Mouse (Mus musculus): ENCODE results near the gene Foxr2. TPM values are rescaled to one million over a fixed set of nuclear protein-coding genes. Genes with fewer than 3 reads are reported as not detected.

Foxr2 gene
- not detected in 2 replicates for polyA plus RNA-seq (2014; fragmentation: Nextera tagmentation; extraction: Ambion mirVana)

DNA sequence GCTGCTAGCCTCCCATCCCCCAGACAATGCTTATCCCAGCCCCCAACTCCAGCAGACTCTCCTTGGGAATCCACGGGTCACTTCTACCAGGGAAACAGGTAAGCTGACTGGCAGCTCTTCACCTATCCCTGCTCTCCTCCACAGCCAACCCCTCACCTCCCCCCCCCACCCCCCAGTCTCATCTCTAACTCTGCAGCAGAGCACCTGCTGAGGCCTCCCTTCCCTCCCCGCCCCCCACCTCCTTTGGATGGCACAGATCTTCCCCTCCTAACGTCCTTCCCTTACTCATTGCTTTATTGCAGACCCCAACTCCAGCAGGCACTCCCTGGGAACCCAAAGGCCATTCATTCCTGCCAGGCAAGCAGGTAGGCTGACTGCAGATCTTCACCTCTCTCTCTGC, at the start of gene Foxr2:
TSS of gene Foxr2 (plus strand) at position 301 of the 400 bp plus-strand sequence.
- H3K9me3 ChIP-seq (ENCODE audit: control insufficient read depth, low read length), result no peaks in the 10 kb centered on the region
- H3K27ac ChIP-seq (replicated peaks in 1 of 2; ENCODE audit: control insufficient read depth in 1 of 2, insufficient read depth in 1 of 2, low read depth in 2 of 2, low read length in 2 of 2), result no peak within 1 kb of the TSS
- WGBS, result 14% methylated on average over 2 of the region's 3 CpGs
- H3K4me1 ChIP-seq (ENCODE audit: control insufficient read depth in 2 of 2, insufficient read depth in 2 of 2, low read length in 2 of 2), result no peaks in the 10 kb centered on the region
- H3K9ac ChIP-seq (ENCODE audit: low read length), result no peak within 1 kb of the TSS
- H3K4me2 ChIP-seq (ENCODE audit: low read length), result no peak within 1 kb of the TSS
- ATAC-seq (ENCODE audit: insufficient number of reproducible peaks, insufficient read depth, low FRiP score, low read depth), result no peak
- no peaks in the 10 kb centered on the region for H3K27me3 ChIP-seq (ENCODE audit: control insufficient read depth, insufficient read depth, low read length)
- no peak within 1 kb of the TSS for H3K4me3 ChIP-seq (ENCODE audit: control insufficient read depth in 1 of 2, insufficient read depth in 1 of 2, low read depth in 1 of 2, low read length in 2 of 2)
- no peaks in the 10 kb centered on the region for H3K36me3 ChIP-seq (ENCODE audit: control insufficient read depth, insufficient read depth, low read length)

DNA sequence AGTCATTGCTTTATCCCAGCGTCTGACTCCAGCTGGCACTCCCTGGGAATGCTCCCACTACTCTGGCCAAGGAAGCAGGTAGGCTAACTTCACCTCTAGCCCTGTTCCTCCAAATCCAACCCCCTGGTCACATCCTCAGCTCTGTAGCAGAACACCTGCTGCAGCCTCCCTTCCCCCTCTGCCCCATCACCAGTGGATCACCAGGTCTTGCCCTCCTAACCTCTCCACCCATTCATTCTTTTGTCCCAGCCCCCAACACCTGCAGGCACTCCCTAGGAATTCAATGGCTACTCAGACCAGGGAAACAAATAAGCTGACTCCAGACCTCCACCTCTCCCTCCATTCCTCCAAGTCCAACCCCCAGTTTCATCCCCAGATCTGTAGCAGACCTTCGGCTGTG, 427 bp downstream of the Foxr2 start:
- Histone ChIP-seq H3K36me3 (ENCODE audit: control insufficient read depth, insufficient read depth, low read length) (no peaks in the 10 kb centered on the region), H3K9me3 (ENCODE audit: control insufficient read depth, low read length) (no peaks in the 10 kb centered on the region), H3K9ac (ENCODE audit: low read length) (no peak overlapping the region), H3K27ac (replicated peaks in 1 of 2; ENCODE audit: control insufficient read depth in 1 of 2, insufficient read depth in 1 of 2, low read depth in 2 of 2, low read length in 2 of 2) (no peak overlapping the region), H3K4me1 (ENCODE audit: control insufficient read depth in 2 of 2, insufficient read depth in 2 of 2, low read length in 2 of 2) (no peaks in the 10 kb centered on the region), H3K4me3 (ENCODE audit: control insufficient read depth in 1 of 2, insufficient read depth in 1 of 2, low read depth in 1 of 2, low read length in 2 of 2) (no peak overlapping the region), H3K27me3 (ENCODE audit: control insufficient read depth, insufficient read depth, low read length) (no peaks in the 10 kb centered on the region), H3K4me2 (ENCODE audit: low read length) (no peak overlapping the region)
- no peak for ATAC-seq (ENCODE audit: insufficient number of reproducible peaks, insufficient read depth, low FRiP score, low read depth)
- WGBS, result 31% methylated on average over 2 of the region's 2 CpGs

DNA sequence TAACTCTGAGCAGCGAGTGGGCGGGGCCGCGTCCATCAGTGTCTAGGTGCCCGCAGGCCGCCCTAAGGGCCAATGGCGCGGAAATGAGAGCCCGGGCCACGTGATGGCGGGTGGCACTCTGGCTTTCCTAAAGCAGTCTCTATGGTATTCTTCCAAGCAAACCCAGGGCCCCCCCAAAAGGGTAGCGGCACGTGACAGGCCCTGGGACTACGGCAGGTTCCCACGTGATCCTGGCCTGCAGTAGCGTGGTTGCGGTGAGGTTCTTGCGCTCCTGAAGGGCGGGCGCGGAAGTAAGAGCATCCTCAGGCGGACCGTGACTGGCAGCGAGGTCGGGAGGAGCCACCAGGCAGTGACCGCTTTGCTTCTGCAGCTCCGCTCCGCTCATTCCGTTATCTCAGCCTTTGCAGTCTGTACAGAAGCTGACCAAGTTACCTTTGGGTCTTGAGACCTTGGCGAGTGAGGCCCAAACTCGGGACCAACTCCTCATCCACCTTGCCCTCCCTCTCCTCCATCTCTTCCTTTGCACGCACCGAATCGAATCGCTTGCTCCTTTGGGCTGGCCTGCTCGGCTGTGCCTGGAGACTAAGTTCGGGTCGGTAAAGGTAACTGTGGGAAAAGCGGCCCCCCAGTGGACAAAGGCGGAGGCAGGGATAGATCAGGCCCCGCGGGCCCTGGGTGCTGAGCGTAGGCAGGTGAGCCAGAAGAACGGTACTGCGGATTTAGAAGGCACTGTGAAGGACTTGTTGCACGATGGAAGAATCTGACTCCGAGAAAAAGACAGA, 21.3 kb downstream of the Foxr2 start, which contains the start of gene Rragb:
TSS of gene Rragb (plus strand) at position 248 of the 782 bp plus-strand sequence.
- WGBS, result 16% methylated on average over 46 of the region's 47 CpGs
- H3K4me3 ChIP-seq (ENCODE audit: control insufficient read depth in 1 of 2, insufficient read depth in 1 of 2, low read depth in 1 of 2, low read length in 2 of 2), result peak within 1 kb of the TSS; percentile 52 to 62

DNA sequence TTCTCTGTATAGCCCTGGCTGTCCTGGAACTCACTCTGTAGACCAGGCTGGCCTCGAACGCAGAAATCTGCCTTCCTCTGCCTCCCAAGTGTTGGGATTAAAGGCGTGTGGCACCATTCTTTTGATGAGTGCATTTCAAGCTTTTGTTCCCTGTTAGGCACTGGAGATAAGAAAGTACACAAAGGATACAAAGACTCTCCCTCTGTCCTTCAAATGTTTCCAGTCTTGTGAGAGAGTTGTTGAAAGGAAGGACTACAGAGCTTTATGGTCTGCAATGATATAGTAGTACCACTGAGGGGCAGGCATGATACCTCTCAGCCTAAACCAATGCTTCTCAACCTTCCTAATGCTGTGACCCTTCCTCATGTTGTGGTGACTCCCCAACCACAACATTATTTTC, 24.1 kb downstream of the Foxr2 start:
- Histone ChIP-seq H3K4me3 (ENCODE audit: control insufficient read depth in 1 of 2, insufficient read depth in 1 of 2, low read depth in 1 of 2, low read length in 2 of 2) (no peak overlapping the region), H3K36me3 (ENCODE audit: control insufficient read depth, insufficient read depth, low read length) (no peaks in the 10 kb centered on the region), H3K9me3 (ENCODE audit: control insufficient read depth, low read length) (no peaks in the 10 kb centered on the region), H3K4me1 (ENCODE audit: control insufficient read depth in 2 of 2, insufficient read depth in 2 of 2, low read length in 2 of 2) (no peaks in the 10 kb centered on the region), H3K27ac (replicated peaks in 1 of 2; ENCODE audit: control insufficient read depth in 1 of 2, insufficient read depth in 1 of 2, low read depth in 2 of 2, low read length in 2 of 2) (no peak overlapping the region), H3K4me2 (ENCODE audit: low read length) (no peak overlapping the region), H3K27me3 (ENCODE audit: control insufficient read depth, insufficient read depth, low read length) (no peaks in the 10 kb centered on the region), H3K9ac (ENCODE audit: low read length) (no peak overlapping the region)
- no peak for ATAC-seq (ENCODE audit: insufficient number of reproducible peaks, insufficient read depth, low FRiP score, low read depth)
- WGBS, result 60% methylated on average over 3 of the region's 3 CpGs

More for the DNA sequence above, 21.3 kb downstream of the Foxr2 start, which contains the start of gene Rragb:
- peak within 1 kb of the TSS; percentile 66 for H3K4me2 ChIP-seq (ENCODE audit: low read length)
- H3K27ac ChIP-seq (replicated peaks in 1 of 2; ENCODE audit: control insufficient read depth in 1 of 2, insufficient read depth in 1 of 2, low read depth in 2 of 2, low read length in 2 of 2), result peak within 1 kb of the TSS; percentile 8 to 50; a peak in 2 of 4 replicates
- no peaks in the 10 kb centered on the region for H3K36me3 ChIP-seq (ENCODE audit: control insufficient read depth, insufficient read depth, low read length)
- no peaks in the 10 kb centered on the region for H3K4me1 ChIP-seq (ENCODE audit: control insufficient read depth in 2 of 2, insufficient read depth in 2 of 2, low read length in 2 of 2)
- peak; percentile 82 for ATAC-seq (ENCODE audit: insufficient number of reproducible peaks, insufficient read depth, low FRiP score, low read depth)
- no peaks in the 10 kb centered on the region for H3K9me3 ChIP-seq (ENCODE audit: control insufficient read depth, low read length)
- no peaks in the 10 kb centered on the region for H3K27me3 ChIP-seq (ENCODE audit: control insufficient read depth, insufficient read depth, low read length)
- peak within 1 kb of the TSS; percentile 64 for H3K9ac ChIP-seq (ENCODE audit: low read length)

DNA sequence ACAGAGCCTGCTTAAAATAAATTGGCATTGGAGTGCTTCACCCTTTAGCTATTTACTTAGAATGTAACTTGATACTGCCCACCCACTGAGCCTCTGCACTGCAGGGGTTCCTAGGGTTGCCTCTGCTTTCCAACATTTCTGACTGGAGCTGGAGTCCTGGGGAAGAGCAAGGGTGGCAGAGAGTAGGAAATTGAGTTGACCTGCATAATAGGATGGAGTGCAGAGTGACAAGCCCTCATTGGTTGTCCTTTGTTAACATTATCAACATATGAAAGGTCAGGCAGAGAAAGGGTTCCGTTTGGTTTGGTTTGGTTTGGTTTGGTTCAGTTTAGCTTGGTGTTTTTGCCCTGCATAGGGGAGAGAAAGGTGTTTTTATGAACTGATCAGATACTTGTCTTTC, 33.2 kb downstream of the Foxr2 start:
- Histone ChIP-seq H3K9ac (ENCODE audit: low read length) (no peak overlapping the region), H3K36me3 (ENCODE audit: control insufficient read depth, insufficient read depth, low read length) (no peaks in the 10 kb centered on the region), H3K4me3 (ENCODE audit: control insufficient read depth in 1 of 2, insufficient read depth in 1 of 2, low read depth in 1 of 2, low read length in 2 of 2) (no peak overlapping the region), H3K9me3 (ENCODE audit: control insufficient read depth, low read length) (no peaks in the 10 kb centered on the region), H3K27ac (replicated peaks in 1 of 2; ENCODE audit: control insufficient read depth in 1 of 2, insufficient read depth in 1 of 2, low read depth in 2 of 2, low read length in 2 of 2) (no peak overlapping the region), H3K4me2 (ENCODE audit: low read length) (no peak overlapping the region), H3K27me3 (ENCODE audit: control insufficient read depth, insufficient read depth, low read length) (no peaks in the 10 kb centered on the region), H3K4me1 (ENCODE audit: control insufficient read depth in 2 of 2, insufficient read depth in 2 of 2, low read length in 2 of 2) (no peaks in the 10 kb centered on the region)
- no peak for ATAC-seq (ENCODE audit: insufficient number of reproducible peaks, insufficient read depth, low FRiP score, low read depth)
- 20% methylated on average over 1 of the region's 1 CpGs for WGBS

DNA sequence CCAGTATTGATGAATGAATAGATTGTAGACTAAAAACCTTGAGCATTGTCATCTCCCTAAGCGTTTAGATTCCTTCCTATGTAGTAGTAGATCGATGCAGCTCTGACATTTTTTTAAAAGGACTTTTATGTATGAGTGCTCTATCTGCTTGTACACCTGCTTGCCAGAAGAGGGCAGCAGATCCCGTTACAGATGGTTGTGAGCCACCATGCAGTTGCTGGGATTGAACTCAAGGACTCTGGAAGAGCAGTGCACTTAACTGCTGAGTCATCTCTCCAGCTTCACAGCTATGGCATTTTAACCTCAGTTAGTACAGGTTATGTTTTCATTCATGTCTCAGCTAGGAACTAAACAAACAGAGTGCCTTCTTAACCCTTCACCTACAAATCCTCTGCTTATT, 36.7 kb downstream of the Foxr2 start:
- Histone ChIP-seq H3K4me1 (ENCODE audit: control insufficient read depth in 2 of 2, insufficient read depth in 2 of 2, low read length in 2 of 2) (no peaks in the 10 kb centered on the region), H3K4me3 (ENCODE audit: control insufficient read depth in 1 of 2, insufficient read depth in 1 of 2, low read depth in 1 of 2, low read length in 2 of 2) (no peak overlapping the region), H3K4me2 (ENCODE audit: low read length) (no peak overlapping the region), H3K27me3 (ENCODE audit: control insufficient read depth, insufficient read depth, low read length) (no peaks in the 10 kb centered on the region), H3K9ac (ENCODE audit: low read length) (no peak overlapping the region), H3K27ac (replicated peaks in 1 of 2; ENCODE audit: control insufficient read depth in 1 of 2, insufficient read depth in 1 of 2, low read depth in 2 of 2, low read length in 2 of 2) (no peak overlapping the region), H3K36me3 (ENCODE audit: control insufficient read depth, insufficient read depth, low read length) (no peaks in the 10 kb centered on the region), H3K9me3 (ENCODE audit: control insufficient read depth, low read length) (no peaks in the 10 kb centered on the region)
- WGBS, result 48% methylated on average over 3 of the region's 3 CpGs
- no peak for ATAC-seq (ENCODE audit: insufficient number of reproducible peaks, insufficient read depth, low FRiP score, low read depth)

DNA sequence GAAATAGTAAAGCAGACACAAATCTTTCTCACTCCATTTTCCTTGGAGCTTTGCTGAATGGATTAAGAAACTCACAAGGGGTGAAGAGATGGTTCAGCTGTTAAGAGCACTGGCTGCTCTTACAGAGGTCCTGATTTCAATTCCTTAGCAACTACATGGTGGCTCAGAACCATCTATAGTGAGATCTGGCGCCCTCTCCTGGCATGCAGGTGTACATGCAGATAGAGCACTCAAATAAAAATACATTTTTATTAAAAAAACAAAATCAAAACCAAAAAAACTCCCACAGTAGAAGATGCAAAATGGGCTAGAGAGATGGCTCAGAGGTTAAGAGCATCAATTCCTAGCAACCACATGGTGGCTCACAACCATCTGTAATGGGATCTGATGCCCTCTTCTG, 56.2 kb downstream of the Foxr2 start:
- WGBS, result 13% methylated on average over 1 of the region's 1 CpGs
- H3K27me3 ChIP-seq (ENCODE audit: control insufficient read depth, insufficient read depth, low read length), result no peaks in the 10 kb centered on the region
- no peak for ATAC-seq (ENCODE audit: insufficient number of reproducible peaks, insufficient read depth, low FRiP score, low read depth)
- no peak overlapping the region for H3K4me3 ChIP-seq (ENCODE audit: control insufficient read depth in 1 of 2, insufficient read depth in 1 of 2, low read depth in 1 of 2, low read length in 2 of 2)
- H3K4me1 ChIP-seq (ENCODE audit: control insufficient read depth in 2 of 2, insufficient read depth in 2 of 2, low read length in 2 of 2), result no peaks in the 10 kb centered on the region
- H3K36me3 ChIP-seq (ENCODE audit: control insufficient read depth, insufficient read depth, low read length), result no peaks in the 10 kb centered on the region
- H3K9ac ChIP-seq (ENCODE audit: low read length), result no peak overlapping the region
- H3K4me2 ChIP-seq (ENCODE audit: low read length), result no peak overlapping the region
- H3K9me3 ChIP-seq (ENCODE audit: control insufficient read depth, low read length), result no peaks in the 10 kb centered on the region
- H3K27ac ChIP-seq (replicated peaks in 1 of 2; ENCODE audit: control insufficient read depth in 1 of 2, insufficient read depth in 1 of 2, low read depth in 2 of 2, low read length in 2 of 2), result no peak overlapping the region

DNA sequence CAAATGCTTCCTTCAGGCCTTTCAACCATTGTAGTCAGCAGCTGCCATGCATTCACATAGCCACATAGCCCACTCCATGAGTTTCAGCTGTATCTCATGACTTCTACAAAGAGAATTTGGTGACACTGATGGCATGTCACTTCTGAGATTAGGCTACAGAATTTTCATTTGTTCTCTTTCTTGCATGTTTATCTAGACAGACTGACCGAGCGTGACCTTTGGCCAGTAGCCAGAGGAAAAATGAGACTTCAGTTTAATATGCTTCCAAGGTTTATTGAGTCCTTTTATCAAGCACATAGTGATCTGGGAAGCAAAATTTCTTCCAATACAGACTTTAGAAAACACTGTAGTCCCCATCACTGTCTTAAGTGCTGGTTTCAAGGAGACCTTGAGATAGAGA, 63.6 kb downstream of the Foxr2 start:
- Histone ChIP-seq H3K4me3 (ENCODE audit: control insufficient read depth in 1 of 2, insufficient read depth in 1 of 2, low read depth in 1 of 2, low read length in 2 of 2) (no peak overlapping the region), H3K4me2 (ENCODE audit: low read length) (no peak overlapping the region), H3K9me3 (ENCODE audit: control insufficient read depth, low read length) (no peaks in the 10 kb centered on the region), H3K9ac (ENCODE audit: low read length) (no peak overlapping the region), H3K27me3 (ENCODE audit: control insufficient read depth, insufficient read depth, low read length) (no peaks in the 10 kb centered on the region), H3K4me1 (ENCODE audit: control insufficient read depth in 2 of 2, insufficient read depth in 2 of 2, low read length in 2 of 2) (no peaks in the 10 kb centered on the region), H3K36me3 (ENCODE audit: control insufficient read depth, insufficient read depth, low read length) (no peaks in the 10 kb centered on the region), H3K27ac (replicated peaks in 1 of 2; ENCODE audit: control insufficient read depth in 1 of 2, insufficient read depth in 1 of 2, low read depth in 2 of 2, low read length in 2 of 2) (no peak overlapping the region)
- no peak for ATAC-seq (ENCODE audit: insufficient number of reproducible peaks, insufficient read depth, low FRiP score, low read depth)
- 39% methylated on average over 2 of the region's 2 CpGs for WGBS

Data from heart, embryonic 14.5 days (tissue).